ENCODE assay signal across 19 mouse cellular contexts in genomic region chr12:98075580-98075979, GRCm38 (mm10).
A peak's percentile ranks its signal among the peaks of the same experiment; 100 is the strongest.
DNase-seq lines count a peak whose midpoint lies in the region; ATAC-seq and TF ChIP-seq lines count a peak whose summit lies in the region.
"Had no signal": no experiment of that assay in that cellular context is flagged by ENCODE, and none has a peak within 500 bp of the region (broad histone marks: within the 10 kb centered on the region; RNA-seq: fewer than 3 reads in every experiment).

No protein-coding gene starts in this region.

- no peak overlapping the region for H3K9ac ChIP-seq in intestine, postnatal 0 days (ENCODE audit: low read depth, low read length)
- no peak overlapping the region for H3K9ac ChIP-seq in intestine, embryonic 16.5 days (ENCODE audit: low read depth, low read length)
- H3K9ac ChIP-seq in midbrain, embryonic 11.5 days (ENCODE audit: low read length): no peak overlapping the region

- H3K4me2 ChIP-seq in intestine, postnatal 0 days (replicated peaks; ENCODE audit: low read depth): no peak overlapping the region
- H3K4me2 ChIP-seq in intestine, embryonic 16.5 days (ENCODE audit: low read depth, low read length): no peak overlapping the region
- H3K4me2 ChIP-seq in midbrain, embryonic 11.5 days: no peak overlapping the region

- no peaks in the 10 kb centered on the region for H3K4me1 ChIP-seq in intestine, postnatal 0 days (replicated peaks; ENCODE audit: control insufficient read depth, insufficient read depth, low read length)
- no peaks in the 10 kb centered on the region for H3K4me1 ChIP-seq in intestine, embryonic 16.5 days (ENCODE audit: control insufficient read depth, insufficient read depth, low read length)
- no peaks in the 10 kb centered on the region for H3K4me1 ChIP-seq in midbrain, embryonic 11.5 days (ENCODE audit: control insufficient read depth, insufficient read depth, low read length)
- no peaks in the 10 kb centered on the region for H3K4me1 ChIP-seq in midbrain, embryonic 10.5 days

- H3K27ac ChIP-seq in intestine, postnatal 0 days (ENCODE audit: low read depth, low read length): no peak overlapping the region
- H3K27ac ChIP-seq in intestine, embryonic 16.5 days (ENCODE audit: low read length): no peak overlapping the region
- H3K27ac ChIP-seq in midbrain, embryonic 11.5 days (ENCODE audit: low read depth, low read length): no peak overlapping the region
- H3K27ac ChIP-seq in midbrain, embryonic 10.5 days (replicated peaks): no peak overlapping the region

- no peaks in the 10 kb centered on the region for H3K36me3 ChIP-seq in intestine, postnatal 0 days (ENCODE audit: control insufficient read depth, insufficient read depth)
- no peaks in the 10 kb centered on the region for H3K36me3 ChIP-seq in intestine, embryonic 16.5 days (ENCODE audit: control insufficient read depth, insufficient read depth, low read length)
- no peaks in the 10 kb centered on the region for H3K36me3 ChIP-seq in midbrain, embryonic 11.5 days (ENCODE audit: control insufficient read depth, insufficient read depth, low read length)
- H3K36me3 ChIP-seq in midbrain, embryonic 10.5 days: no peaks in the 10 kb centered on the region
- H3K36me3 ChIP-seq: G1E had no signal

- no peaks in the 10 kb centered on the region for H3K9me3 ChIP-seq in intestine, postnatal 0 days (ENCODE audit: control insufficient read depth)
- no peaks in the 10 kb centered on the region for H3K9me3 ChIP-seq in intestine, embryonic 16.5 days (ENCODE audit: control insufficient read depth, low read length)
- H3K9me3 ChIP-seq in midbrain, embryonic 11.5 days (ENCODE audit: control insufficient read depth, low read length): no peaks in the 10 kb centered on the region
- H3K9me3 ChIP-seq in midbrain, embryonic 10.5 days (replicated peaks): no peaks in the 10 kb centered on the region
- H3K9me3 ChIP-seq: G1E had no signal

- peak; percentile 59; the same call in 1 of the 2 replicates for ATAC-seq in intestine, postnatal 0 days
- no peak for ATAC-seq in intestine, embryonic 16.5 days
- no peak for ATAC-seq in midbrain, embryonic 11.5 days (ENCODE audit: low FRiP score)
- ATAC-seq: activated CD4-positive, CD25-positive, alpha-beta regulatory T cell, adult 4 months; CD4-positive, CD25-positive, alpha-beta regulatory T cell, adult 4 months; Patski had no signal

- peak; percentile 59 for DNase-seq in midbrain, embryonic 11.5 days (ENCODE audit: low spot score, missing footprints)
- no peak for DNase-seq in midbrain, embryonic 10.5 days (ENCODE audit: low spot score)
- DNase-seq: adrenal gland, adult 2 months; adrenal gland, adult 8-10 months; adrenal gland, postnatal 10 days; adrenal gland, postnatal 14 days; adrenal gland, postnatal 25 days; adrenal gland, postnatal 36 days; B cell, adult 2 months; cerebellum, adult 11 months; cerebellum, adult 11-12 months; cerebellum, adult 18-20 months had no signal

- no peak overlapping the region for H3K4me3 ChIP-seq in intestine, postnatal 0 days (ENCODE audit: low read depth, low read length)
- no peak overlapping the region for H3K4me3 ChIP-seq in intestine, embryonic 16.5 days (ENCODE audit: low read length)
- no peak overlapping the region for H3K4me3 ChIP-seq in midbrain, embryonic 11.5 days (ENCODE audit: low read depth, low read length)
- no peak overlapping the region for H3K4me3 ChIP-seq in midbrain, embryonic 10.5 days

- no peak for TF ChIP-seq CTCF in intestine, postnatal 0 days (IDR thresholded peaks at IDR 0.05; ENCODE audit: low read depth)

- H3K27me3 ChIP-seq in intestine, postnatal 0 days (replicated peaks; ENCODE audit: control insufficient read depth, insufficient read depth, low read length): no peaks in the 10 kb centered on the region
- H3K27me3 ChIP-seq in intestine, embryonic 16.5 days (replicated peaks; ENCODE audit: control insufficient read depth, insufficient read depth, low read length): no peaks in the 10 kb centered on the region
- H3K27me3 ChIP-seq in midbrain, embryonic 11.5 days (ENCODE audit: control insufficient read depth, insufficient read depth, low read length): no peaks in the 10 kb centered on the region
- no peaks in the 10 kb centered on the region for H3K27me3 ChIP-seq in midbrain, embryonic 10.5 days (ENCODE audit: low read depth, poor library complexity, severe bottlenecking)
- H3K27me3 ChIP-seq: CH12.LX, Patski had no signal

- WGBS in intestine, postnatal 0 days: 55% methylated on average over 2 of the region's 2 CpGs
- 80% methylated on average over 2 of the region's 2 CpGs for WGBS in intestine, embryonic 16.5 days
- WGBS in midbrain, embryonic 11.5 days: 91% methylated on average over 2 of the region's 2 CpGs
- 97% methylated on average over 2 of the region's 2 CpGs for WGBS in midbrain, embryonic 10.5 days
